Mouse (Mus musculus): ENCODE results near the gene Tbc1d13. TPM values are rescaled to one million over a fixed set of nuclear protein-coding genes. Genes with fewer than 3 reads are reported as not detected.

Tbc1d13 gene
- polyA plus RNA-seq, 1 experiment from 2014 or later = 5.1 TPM

DNA sequence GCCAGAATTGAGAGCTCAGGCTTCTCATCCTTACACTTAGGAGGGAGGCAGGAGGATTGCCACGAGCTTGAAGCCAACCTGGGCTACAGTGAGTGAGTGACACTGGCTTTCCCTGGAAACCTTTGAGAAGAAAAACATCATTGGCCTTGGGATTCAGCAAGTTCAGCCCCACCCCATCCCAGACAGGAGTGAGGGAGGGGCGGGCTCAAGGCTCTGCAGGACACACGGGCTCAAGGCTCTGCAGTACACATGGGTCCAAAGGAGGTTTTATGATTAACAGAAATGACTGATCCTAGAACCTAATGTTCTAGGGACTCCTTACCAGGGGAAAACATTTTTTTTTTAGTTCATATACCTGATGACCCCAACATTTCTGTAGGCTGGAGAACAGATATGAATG lies 50.2 kb downstream of the Tbc1d13 start:
- Histone ChIP-seq H3K9ac (no peak overlapping the region), H3K27me3 (replicated peaks) (no peaks in the 10 kb centered on the region), H3K4me3 (no peak overlapping the region), H3K36me3 (peaks cover 12% of the 10 kb centered on the region), H3K4me2 (no peak overlapping the region), H3K9me3 (peaks cover 5% of the 10 kb centered on the region; the same call in 1 of the 2 replicates), H3K4me1 (peaks cover 5% of the 10 kb centered on the region; the same call in 1 of the 2 replicates), H3K27ac (replicated peaks) (no peak overlapping the region)
- WGBS = 64% methylated on average over 3 of the region's 3 CpGs
- no peak for ATAC-seq (ENCODE audit: extremely low read depth, insufficient number of reproducible peaks, low FRiP score, low TSS enrichment)

- Histone ChIP-seq H3K27ac (replicated peaks) (no peak overlapping the region), H3K36me3 (peaks cover 18% of the 10 kb centered on the region), H3K9me3 (peaks cover 5% of the 10 kb centered on the region; the same call in 1 of the 2 replicates), H3K4me1 (peaks cover 5% of the 10 kb centered on the region; the same call in 1 of the 2 replicates), H3K9ac (no peak overlapping the region), H3K27me3 (replicated peaks) (no peaks in the 10 kb centered on the region), H3K4me3 (no peak overlapping the region), H3K4me2 (no peak overlapping the region)
- WGBS = 67% methylated on average over 6 of the region's 6 CpGs
- ATAC-seq (ENCODE audit: extremely low read depth, insufficient number of reproducible peaks, low FRiP score, low TSS enrichment) = no peak
Observed at GRCm38 (mm10) chr2:30185276-30185675, 51.7 kb downstream of the Tbc1d13 start.

DNA sequence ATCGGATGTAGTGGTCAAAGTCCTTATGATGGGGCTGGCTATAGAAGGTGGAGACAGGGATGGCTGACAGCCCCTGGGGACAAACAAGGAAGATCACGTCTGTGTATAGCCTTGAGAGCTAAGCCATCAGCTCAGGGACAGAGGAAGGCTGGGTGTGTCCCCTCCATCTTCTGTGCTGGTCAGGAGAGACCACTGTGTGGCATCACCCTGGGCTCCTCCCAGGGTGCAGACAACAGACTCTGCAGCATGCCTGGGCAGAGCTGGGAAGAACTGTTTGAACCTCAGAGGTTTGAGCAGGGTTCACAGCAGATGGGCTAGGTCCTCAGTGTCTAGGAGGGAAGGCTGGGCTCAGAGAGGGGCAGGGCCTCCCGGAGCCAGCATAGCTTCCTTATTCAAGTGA lies 52.1 kb downstream of the Tbc1d13 start:
- 75% methylated on average over 3 of the region's 3 CpGs for WGBS
- ATAC-seq (ENCODE audit: extremely low read depth, insufficient number of reproducible peaks, low FRiP score, low TSS enrichment) = no peak
- Histone ChIP-seq H3K9ac (no peak overlapping the region), H3K36me3 (peaks cover 18% of the 10 kb centered on the region), H3K4me2 (no peak overlapping the region), H3K27ac (replicated peaks) (no peak overlapping the region), H3K9me3 (peaks cover 5% of the 10 kb centered on the region; the same call in 1 of the 2 replicates), H3K4me3 (no peak overlapping the region), H3K4me1 (peaks cover 5% of the 10 kb centered on the region; the same call in 1 of the 2 replicates), H3K27me3 (replicated peaks) (no peaks in the 10 kb centered on the region)

GRCm38 (mm10) chr2:30191790-30192580 lies 58.4 kb downstream of the Tbc1d13 start:
- 81% methylated on average over 12 of the region's 12 CpGs for WGBS
- no peak overlapping the region for H3K27ac ChIP-seq (replicated peaks)
- no peak for ATAC-seq (ENCODE audit: extremely low read depth, insufficient number of reproducible peaks, low FRiP score, low TSS enrichment)
- no peak overlapping the region for H3K4me3 ChIP-seq
- H3K4me2 ChIP-seq = no peak overlapping the region
- no peaks in the 10 kb centered on the region for H3K9me3 ChIP-seq
- H3K4me1 ChIP-seq = no peaks in the 10 kb centered on the region
- H3K27me3 ChIP-seq (replicated peaks) = no peaks in the 10 kb centered on the region
- no peak overlapping the region for H3K9ac ChIP-seq
- H3K36me3 ChIP-seq = peaks cover 15% of the 10 kb centered on the region

DNA sequence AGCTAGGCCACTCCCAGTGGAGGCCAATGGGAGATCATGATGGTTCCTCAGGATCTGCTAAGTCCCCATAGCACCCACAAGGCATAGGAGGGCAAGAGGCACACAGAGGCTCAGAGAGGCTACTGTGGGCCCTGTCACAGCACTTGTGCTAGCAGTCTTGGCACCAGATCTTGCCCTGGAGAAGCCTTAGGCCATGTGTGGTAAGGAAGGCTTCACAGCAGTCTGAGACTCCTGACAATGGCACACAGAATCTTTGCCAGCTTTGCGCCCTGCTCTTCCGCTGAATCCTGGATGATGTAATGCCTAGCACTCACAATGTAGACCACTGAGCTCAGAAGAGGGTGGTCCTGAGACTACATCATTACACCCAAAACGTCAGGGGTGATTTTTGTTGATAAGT lies 61.1 kb downstream of the Tbc1d13 start:
- peaks cover 9% of the 10 kb centered on the region; the same call in 1 of the 2 replicates for H3K4me1 ChIP-seq
- ATAC-seq (ENCODE audit: extremely low read depth, insufficient number of reproducible peaks, low FRiP score, low TSS enrichment) = no peak
- WGBS = 79% methylated on average over 3 of the region's 3 CpGs

DNA sequence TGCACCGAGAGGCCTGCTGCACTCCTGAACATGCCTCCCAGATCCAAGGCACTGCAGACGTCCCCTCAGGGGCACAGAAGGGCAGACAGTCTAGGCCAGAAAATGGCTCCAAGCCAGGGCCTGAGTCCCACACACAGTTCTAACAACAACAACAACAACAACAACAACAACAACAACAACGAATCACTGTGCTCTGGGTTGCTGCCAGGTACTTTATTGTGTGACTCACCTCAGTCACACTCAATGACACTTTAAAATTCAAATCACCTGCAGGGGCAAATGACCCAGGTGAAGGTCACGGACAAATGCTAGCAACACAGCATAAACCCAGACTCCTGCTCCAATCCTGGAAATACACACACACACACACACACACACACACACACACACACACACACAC lies 64.5 kb downstream of the Tbc1d13 start:
- WGBS = 50% methylated on average over 4 of the region's 4 CpGs
- Histone ChIP-seq H3K27me3 (replicated peaks) (no peaks in the 10 kb centered on the region), H3K36me3 (no peaks in the 10 kb centered on the region), H3K27ac (replicated peaks) (no peak overlapping the region), H3K9me3 (no peaks in the 10 kb centered on the region), H3K4me3 (no peak overlapping the region), H3K4me2 (no peak overlapping the region), H3K4me1 (peaks cover 22% of the 10 kb centered on the region), H3K9ac (no peak overlapping the region; the same call in 1 of the 2 replicates)
- ATAC-seq (ENCODE audit: extremely low read depth, insufficient number of reproducible peaks, low FRiP score, low TSS enrichment) = no peak

More for the DNA sequence above, 61.1 kb downstream of the Tbc1d13 start:
- Histone ChIP-seq H3K36me3 (peaks cover 13% of the 10 kb centered on the region), H3K9me3 (no peaks in the 10 kb centered on the region), H3K4me2 (no peak overlapping the region), H3K27me3 (replicated peaks) (no peaks in the 10 kb centered on the region), H3K4me3 (no peak overlapping the region), H3K27ac (replicated peaks) (no peak overlapping the region), H3K9ac (no peak overlapping the region)

DNA sequence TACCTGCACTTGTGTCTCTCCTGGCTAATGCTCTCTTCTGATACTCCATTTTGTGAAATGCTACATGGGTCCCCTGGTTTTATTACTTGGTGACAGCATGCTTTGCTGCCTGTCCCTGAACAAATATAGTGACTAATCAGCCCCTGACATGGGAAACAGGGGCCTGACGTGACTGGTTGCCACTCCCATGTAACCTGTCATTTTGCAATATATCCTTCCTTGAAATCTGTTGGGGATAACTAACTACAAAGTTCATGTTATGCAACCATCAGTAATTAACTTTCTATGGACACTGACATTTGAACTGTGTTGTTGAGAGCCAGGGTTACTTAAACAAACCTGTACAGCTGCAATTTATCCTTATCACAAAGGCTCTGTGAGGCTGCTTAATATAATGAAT lies 66.4 kb downstream of the Tbc1d13 start:
- WGBS = 38% methylated on average over 1 of the region's 1 CpGs
- 0 out of 2 replicates have a peak overlapping the region, but pooled peaks have one; percentile 16 for H3K9ac ChIP-seq
- no peaks in the 10 kb centered on the region for H3K9me3 ChIP-seq
- no peak for ATAC-seq (ENCODE audit: extremely low read depth, insufficient number of reproducible peaks, low FRiP score, low TSS enrichment)
- no peak overlapping the region for H3K4me3 ChIP-seq
- H3K36me3 ChIP-seq = no peaks in the 10 kb centered on the region
- no peak overlapping the region for H3K4me2 ChIP-seq
- H3K27me3 ChIP-seq (replicated peaks) = no peaks in the 10 kb centered on the region
- peaks cover 32% of the 10 kb centered on the region for H3K4me1 ChIP-seq
- peak overlapping the region; percentile 61; the same call in 1 of the 2 replicates for H3K27ac ChIP-seq (replicated peaks)

DNA sequence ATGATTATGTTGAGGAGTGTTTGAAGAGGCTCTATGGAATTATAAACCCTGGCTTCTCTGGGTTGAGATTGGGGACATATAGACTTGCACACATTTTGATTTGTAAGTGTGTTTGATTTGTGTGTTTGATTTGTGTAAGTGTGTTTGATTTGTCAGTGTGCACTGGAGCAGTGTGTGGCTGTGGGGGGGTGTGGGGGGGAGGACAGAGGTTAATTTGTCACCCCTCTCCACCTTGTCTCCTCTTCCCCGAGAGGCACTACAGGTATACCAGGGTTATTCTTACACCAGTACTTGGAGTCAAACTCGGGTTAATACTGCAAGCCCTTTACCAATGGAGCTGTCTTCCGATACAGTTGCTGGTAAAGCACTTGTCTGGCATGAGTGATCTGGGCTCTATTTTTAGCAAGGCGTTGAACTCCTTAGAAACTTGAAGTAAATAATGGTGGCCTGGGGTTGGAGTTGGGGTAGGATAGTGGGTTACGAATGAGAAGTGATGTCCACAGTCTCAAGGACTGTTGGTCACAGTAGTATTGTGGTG lies 66.9 kb downstream of the Tbc1d13 start:
- 31% methylated on average over 5 of the region's 5 CpGs for WGBS
- peaks cover 32% of the 10 kb centered on the region for H3K4me1 ChIP-seq
- no peaks in the 10 kb centered on the region for H3K9me3 ChIP-seq
- H3K4me2 ChIP-seq = 0 out of 2 replicates have a peak overlapping the region, but pooled peaks have one; percentile 8
- H3K36me3 ChIP-seq = no peaks in the 10 kb centered on the region
- H3K9ac ChIP-seq = 0 out of 2 replicates have a peak overlapping the region, but pooled peaks have one; percentile 16
- ATAC-seq (ENCODE audit: extremely low read depth, insufficient number of reproducible peaks, low FRiP score, low TSS enrichment) = no peak
- H3K27ac ChIP-seq (replicated peaks) = peak overlapping the region; percentile 61
- no peaks in the 10 kb centered on the region for H3K27me3 ChIP-seq (replicated peaks)
- no peak overlapping the region for H3K4me3 ChIP-seq

Other genes with a start within 250 kb of the Tbc1d13 start
- 47.0 and 47.2 TPM in 2 replicates for gene Odf2, start 244.5 kb upstream of the Tbc1d13 start, polyA plus RNA-seq (2015; fragmentation: Nextera tagmentation; extraction: Ambion mirVana)
- 33.1 and 39.7 TPM in 2 replicates for gene Gle1, start 198.3 kb upstream of the Tbc1d13 start, polyA plus RNA-seq (2015; fragmentation: Nextera tagmentation; extraction: Ambion mirVana)
- 86.6 and 89.5 TPM in 2 replicates for gene Sptan1, start 168.2 kb upstream of the Tbc1d13 start, polyA plus RNA-seq (2015; fragmentation: Nextera tagmentation; extraction: Ambion mirVana)
- 17.9 and 18.8 TPM in 2 replicates for gene Wdr34, start 84.9 kb upstream of the Tbc1d13 start, polyA plus RNA-seq (2015; fragmentation: Nextera tagmentation; extraction: Ambion mirVana)
- gene Set, start 76.4 kb upstream of the Tbc1d13 start, polyA plus RNA-seq (2015; fragmentation: Nextera tagmentation; extraction: Ambion mirVana) = 214 and 239 TPM in 2 replicates
- 13.1 and 13.2 TPM in 2 replicates for gene Pkn3, start 56.1 kb upstream of the Tbc1d13 start, polyA plus RNA-seq (2015; fragmentation: Nextera tagmentation; extraction: Ambion mirVana)
- gene Zdhhc12, start 40.1 kb upstream of the Tbc1d13 start, polyA plus RNA-seq (2015; fragmentation: Nextera tagmentation; extraction: Ambion mirVana) = 36.5 and 45.5 TPM in 2 replicates
- 5.6 and 6.3 TPM in 2 replicates for gene Zer1, start 9.2 kb upstream of the Tbc1d13 start, polyA plus RNA-seq (2015; fragmentation: Nextera tagmentation; extraction: Ambion mirVana)
- gene Endog, start 37.7 kb downstream of the Tbc1d13 start, polyA plus RNA-seq (2015; fragmentation: Nextera tagmentation; extraction: Ambion mirVana) = 30.4 and 30.6 TPM in 2 replicates
- gene Spout1, start 44.7 kb downstream of the Tbc1d13 start, polyA plus RNA-seq (2015; fragmentation: Nextera tagmentation; extraction: Ambion mirVana) = 33.6 TPM in 2 replicates
- 16.3 and 17.2 TPM in 2 replicates for gene Kyat1, start 72.1 kb downstream of the Tbc1d13 start, polyA plus RNA-seq (2015; fragmentation: Nextera tagmentation; extraction: Ambion mirVana)
- 39.6 and 41.9 TPM in 2 replicates for gene Lrrc8a, start 104.0 kb downstream of the Tbc1d13 start, polyA plus RNA-seq (2015; fragmentation: Nextera tagmentation; extraction: Ambion mirVana)
- gene Gm28035, start 106.8 kb downstream of the Tbc1d13 start, polyA plus RNA-seq (2015; fragmentation: Nextera tagmentation; extraction: Ambion mirVana) = 0.19 and 0.27 TPM in 2 replicates
- gene Phyhd1, start 132.5 kb downstream of the Tbc1d13 start, polyA plus RNA-seq (2015; fragmentation: Nextera tagmentation; extraction: Ambion mirVana) = 7.0 and 8.2 TPM in 2 replicates
- not detected in 2 replicates for gene Gm28038, start 147.3 kb downstream of the Tbc1d13 start, polyA plus RNA-seq (2015; fragmentation: Nextera tagmentation; extraction: Ambion mirVana)
- gene Dolk, start 152.6 kb downstream of the Tbc1d13 start, polyA plus RNA-seq (2015; fragmentation: Nextera tagmentation; extraction: Ambion mirVana) = 27.8 and 30.3 TPM in 2 replicates
- 22.2 and 25.7 TPM in 2 replicates for gene Nup188, start 152.7 kb downstream of the Tbc1d13 start, polyA plus RNA-seq (2015; fragmentation: Nextera tagmentation; extraction: Ambion mirVana)
- 122 and 124 TPM in 2 replicates for gene Sh3glb2, start 225.6 kb downstream of the Tbc1d13 start, polyA plus RNA-seq (2015; fragmentation: Nextera tagmentation; extraction: Ambion mirVana)
- 28.9 and 31.4 TPM in 2 replicates for gene Miga2, start 230.5 kb downstream of the Tbc1d13 start, polyA plus RNA-seq (2015; fragmentation: Nextera tagmentation; extraction: Ambion mirVana)